Mouse (Mus musculus) intestine, postnatal 0 days (tissue): ENCODE measurements around the gene Uvrag. TPM values are rescaled to one million over a fixed set of nuclear protein-coding genes. Genes with fewer than 3 reads are reported as not detected.

Source experiments
- ATAC-seq: fragments of 200-750 bp; cut with Nextera tagmentation; 2 replicates; pipeline ENCODE4 v1.8.0; 2017; ENCODE audit warnings: mild to moderate bottlenecking, moderate TSS enrichment, moderate library complexity
- H3K27ac ChIP-seq: fragments of 300-500 bp; sonication (generic); 2 replicates; pipeline ENCODE4 v1.5.1; 2014; ENCODE audit warnings: mild to moderate bottlenecking, low read depth, low read length, moderate library complexity
- H3K27me3 ChIP-seq: fragments of 300-500 bp; sonication (generic); replicated peaks from 2 replicates; pipeline ENCODE4 v1.6.1; 2014; ENCODE audit warnings: low read length, mixed read lengths; ENCODE audit not compliant: control insufficient read depth, insufficient read depth
- H3K36me3 ChIP-seq: fragments of 300-500 bp; sonication (generic); 2 replicates; pipeline ENCODE4 v1.6.1; 2014; ENCODE audit warnings: mild to moderate bottlenecking, moderate library complexity; ENCODE audit not compliant: control insufficient read depth, insufficient read depth
- H3K4me1 ChIP-seq: fragments of 300-500 bp; sonication (generic); replicated peaks from 2 replicates; pipeline ENCODE4 v1.6.1; 2014; ENCODE audit warnings: antibody characterized with exemption, low read length, mixed read lengths; ENCODE audit not compliant: control insufficient read depth, insufficient read depth
- H3K4me2 ChIP-seq: fragments of 300-500 bp; sonication (generic); replicated peaks from 2 replicates; pipeline ENCODE4 v1.6.1; 2014; ENCODE audit warnings: low read depth, mild to moderate bottlenecking, moderate library complexity
- H3K4me3 ChIP-seq: fragments of 300-500 bp; sonication (generic); 2 replicates; pipeline ENCODE4 v1.5.1; 2014; ENCODE audit warnings: low read depth, low read length
- H3K9ac ChIP-seq: fragments of 300-500 bp; sonication (generic); 2 replicates; pipeline ENCODE4 v1.6.1; 2014; ENCODE audit warnings: mild to moderate bottlenecking, low read depth, low read length
- H3K9me3 ChIP-seq: fragments of 300-500 bp; sonication (generic); 2 replicates; pipeline ENCODE4 v1.6.1; 2016; ENCODE audit warnings: mixed run types; ENCODE audit not compliant: control insufficient read depth
- CTCF ChIP-seq: sonication (generic); IDR thresholded peaks from 2 replicates; pipeline ENCODE4 v1.5.1; 2016; ENCODE audit warnings: low read depth, mild to moderate bottlenecking, control low read depth, antibody characterized with exemption, moderate library complexity
- WGBS: fragments of 180-500 bp; shearing (Covaris S2); extraction: QIAGEN DNeasy Blood & Tissue Kit; methylation state at CpG from one replicate; pipeline ENCODE4 v1.1.7; 2014; 5-methylcytosine and 5-hydroxymethylcytosine counted together
- polyA plus RNA-seq: library from polyadenylated mRNA; unstranded; fragments of >200 nt; fragmentation: Nextera tagmentation; extraction: Ambion mirVana; gene quantifications from 2 replicates; pipeline ENCODE4 v1.2.1, GENCODE M21; 2015

Uvrag gene
- polyA plus RNA-seq, 1 experiment from 2014 or later, result 12.0 TPM

DNA sequence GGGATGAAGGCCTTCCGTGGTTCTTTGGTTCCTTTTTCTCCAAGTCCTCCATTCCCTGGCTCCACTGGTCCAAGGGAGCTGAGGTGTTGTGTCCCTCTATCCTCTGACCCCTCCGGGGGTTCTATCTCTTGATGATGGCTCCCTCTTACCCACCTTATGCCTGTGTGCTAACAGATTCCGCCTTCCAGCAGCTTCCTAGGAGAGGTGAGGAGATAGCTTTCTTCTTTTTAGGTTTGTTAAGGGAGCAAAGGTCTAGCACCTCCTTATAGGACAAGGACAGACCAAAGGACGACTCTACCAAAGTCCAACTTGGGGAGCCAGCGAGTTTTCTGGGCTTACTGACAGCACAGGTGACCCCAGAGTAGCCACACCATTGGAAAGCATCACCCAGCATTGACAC is 181.7 kb downstream of the Uvrag start:
- no peaks in the 10 kb centered on the region for H3K9me3 ChIP-seq
- ATAC-seq, result no peak
- no peak overlapping the region for H3K27ac ChIP-seq
- no peak overlapping the region for H3K9ac ChIP-seq
- no peak overlapping the region for H3K4me3 ChIP-seq
- 87% methylated on average over 5 of the region's 5 CpGs for whole genome bisulfite sequencing
- H3K27me3 ChIP-seq, result no peaks in the 10 kb centered on the region
- no peak overlapping the region for H3K4me2 ChIP-seq
- H3K36me3 ChIP-seq, result no peaks in the 10 kb centered on the region
- H3K4me1 ChIP-seq, result no peaks in the 10 kb centered on the region
- TF ChIP-seq CTCF, result no peak

DNA sequence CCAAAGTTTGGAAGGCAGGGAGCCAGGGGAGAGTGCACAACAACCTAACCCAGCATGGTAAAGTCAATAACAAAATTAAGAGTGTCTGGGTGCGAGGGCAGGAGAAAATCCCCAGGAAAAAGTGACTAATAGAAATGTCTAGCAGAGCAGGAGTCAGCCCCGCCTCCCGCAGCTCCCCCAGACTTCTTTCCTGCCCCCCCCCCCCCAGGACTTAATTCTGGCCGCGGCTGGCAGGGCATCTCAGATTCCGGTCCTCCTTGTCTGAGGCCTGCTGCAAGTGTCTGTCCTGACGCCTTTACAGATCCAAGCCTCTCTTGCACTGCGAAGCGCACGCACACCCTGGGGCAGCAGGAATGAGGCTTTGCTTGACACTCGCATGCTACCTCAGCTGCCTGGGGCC is 182.8 kb downstream of the Uvrag start:
- no peaks in the 10 kb centered on the region for H3K4me1 ChIP-seq
- TF ChIP-seq CTCF, result no peak
- no peak overlapping the region for H3K9ac ChIP-seq
- no peaks in the 10 kb centered on the region for H3K36me3 ChIP-seq
- H3K4me3 ChIP-seq, result no peak overlapping the region
- H3K27me3 ChIP-seq, result no peaks in the 10 kb centered on the region
- no peak overlapping the region for H3K27ac ChIP-seq
- WGBS, result 49% methylated on average over 11 of the region's 11 CpGs
- H3K9me3 ChIP-seq, result no peaks in the 10 kb centered on the region
- ATAC-seq, result no peak
- no peak overlapping the region for H3K4me2 ChIP-seq

DNA sequence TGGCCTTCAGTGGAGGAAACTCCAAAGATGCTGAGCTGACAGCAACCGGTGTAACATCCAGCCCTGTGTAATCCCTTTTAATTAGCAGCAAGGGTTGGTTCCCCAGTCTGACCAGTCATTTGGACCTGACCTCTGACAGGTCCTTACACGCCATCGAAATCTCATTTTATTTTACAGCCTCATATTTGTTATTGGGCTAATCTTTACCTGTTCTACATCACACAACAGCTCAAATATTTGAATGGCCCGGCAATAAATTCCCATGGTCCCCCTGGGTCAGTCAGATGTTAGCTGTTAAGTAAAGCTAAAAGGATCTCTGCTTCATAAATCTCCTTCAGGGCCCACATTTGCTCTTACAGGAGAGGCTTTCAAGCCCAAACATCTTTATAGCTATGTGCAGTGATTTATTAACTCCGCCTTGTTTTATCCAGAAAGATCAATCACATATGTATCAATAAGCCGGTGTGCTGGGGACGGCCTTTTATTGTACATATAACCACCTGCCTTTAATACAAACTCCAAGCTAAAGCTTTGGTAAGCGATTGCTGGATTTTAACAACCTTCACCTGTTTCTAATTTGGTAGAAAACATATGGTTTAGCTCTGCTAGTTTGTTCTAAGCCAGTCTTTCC is 183.7 kb downstream of the Uvrag start:
- 49% methylated on average over 8 of the region's 8 CpGs for WGBS
- Histone ChIP-seq H3K9ac (no peak overlapping the region), H3K4me1 (no peaks in the 10 kb centered on the region), H3K27ac (no peak overlapping the region), H3K4me3 (no peak overlapping the region), H3K36me3 (no peaks in the 10 kb centered on the region), H3K27me3 (no peaks in the 10 kb centered on the region), H3K9me3 (no peaks in the 10 kb centered on the region), H3K4me2 (no peak overlapping the region)
- ATAC-seq, result no peak
- TF ChIP-seq CTCF, result no peak

DNA sequence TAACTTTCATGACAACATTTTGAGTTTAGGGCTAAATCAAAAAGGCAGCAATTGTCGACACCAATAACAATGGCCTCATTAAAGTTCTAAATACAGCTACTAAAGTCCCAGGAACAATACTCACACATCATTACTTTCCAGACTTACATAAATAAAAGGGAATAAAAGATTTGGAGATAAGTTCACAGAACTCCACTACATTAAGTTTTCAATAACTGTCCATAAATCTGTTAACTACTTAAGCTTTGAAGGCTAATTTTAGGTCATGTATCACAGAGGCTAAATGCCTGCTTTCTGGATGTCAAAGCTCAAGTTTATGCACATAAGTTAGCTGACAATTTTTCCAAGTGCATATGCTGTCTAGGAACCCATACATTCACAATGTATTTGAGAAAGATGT is 184.3 kb downstream of the Uvrag start:
- H3K9ac ChIP-seq, result no peak overlapping the region
- no peak for TF ChIP-seq CTCF
- no peak overlapping the region for H3K4me2 ChIP-seq
- no peak overlapping the region for H3K27ac ChIP-seq
- no peaks in the 10 kb centered on the region for H3K27me3 ChIP-seq
- H3K36me3 ChIP-seq, result no peaks in the 10 kb centered on the region
- no peak overlapping the region for H3K4me3 ChIP-seq
- H3K4me1 ChIP-seq, result no peaks in the 10 kb centered on the region
- ATAC-seq, result no peak
- no peaks in the 10 kb centered on the region for H3K9me3 ChIP-seq
- WGBS, result 72% methylated on average over 1 of the region's 1 CpGs

DNA sequence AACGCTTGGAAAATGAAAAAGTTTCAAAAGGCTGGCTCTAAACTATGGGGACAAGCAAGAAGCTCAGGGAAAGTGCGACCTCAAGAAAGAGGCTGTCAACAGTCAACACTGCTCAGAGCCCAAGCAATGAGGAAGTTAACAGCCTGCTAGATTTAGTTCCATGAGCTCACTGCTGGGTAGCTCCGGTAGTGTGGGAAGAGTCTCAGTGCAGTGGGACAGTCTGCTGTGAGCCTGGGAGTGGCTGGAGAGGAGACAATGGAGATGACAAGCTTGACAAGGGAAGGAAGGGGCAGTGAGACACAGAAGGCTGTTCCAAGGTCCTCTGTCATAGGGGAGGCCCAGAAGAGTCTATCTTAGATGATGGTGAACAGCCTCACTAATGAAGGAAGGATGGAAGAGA is 187.3 kb downstream of the Uvrag start:
- no peaks in the 10 kb centered on the region for H3K27me3 ChIP-seq
- no peaks in the 10 kb centered on the region for H3K36me3 ChIP-seq
- no peak for TF ChIP-seq CTCF
- WGBS, result 71% methylated on average over 3 of the region's 3 CpGs
- no peak overlapping the region for H3K4me3 ChIP-seq
- no peak for ATAC-seq
- H3K4me1 ChIP-seq, result no peaks in the 10 kb centered on the region
- H3K4me2 ChIP-seq, result no peak overlapping the region
- no peak overlapping the region for H3K9ac ChIP-seq
- H3K27ac ChIP-seq, result no peak overlapping the region
- H3K9me3 ChIP-seq, result no peaks in the 10 kb centered on the region

DNA sequence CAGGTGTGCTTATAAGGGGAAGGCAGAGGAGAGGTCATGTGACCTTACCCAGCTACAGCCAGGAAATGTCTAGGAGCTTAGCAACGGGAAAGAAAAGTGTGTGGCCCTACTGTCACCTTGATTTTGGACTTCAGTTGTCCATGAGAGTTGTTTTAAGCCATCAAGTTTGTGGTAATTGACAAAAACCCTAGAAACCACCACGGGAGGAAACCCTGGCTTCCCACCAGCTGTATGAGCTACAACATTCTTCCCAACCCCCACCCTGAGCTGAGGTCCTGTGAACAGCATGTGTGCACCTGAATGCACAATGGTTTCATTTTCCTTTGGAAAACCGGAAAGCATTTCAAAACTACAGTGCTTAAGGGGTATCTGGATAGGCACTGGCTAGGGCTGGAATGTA is 196.0 kb downstream of the Uvrag start:
- 65% methylated on average over 3 of the region's 3 CpGs for WGBS
- Histone ChIP-seq H3K4me2 (no peak overlapping the region), H3K27ac (no peak overlapping the region)

DNA sequence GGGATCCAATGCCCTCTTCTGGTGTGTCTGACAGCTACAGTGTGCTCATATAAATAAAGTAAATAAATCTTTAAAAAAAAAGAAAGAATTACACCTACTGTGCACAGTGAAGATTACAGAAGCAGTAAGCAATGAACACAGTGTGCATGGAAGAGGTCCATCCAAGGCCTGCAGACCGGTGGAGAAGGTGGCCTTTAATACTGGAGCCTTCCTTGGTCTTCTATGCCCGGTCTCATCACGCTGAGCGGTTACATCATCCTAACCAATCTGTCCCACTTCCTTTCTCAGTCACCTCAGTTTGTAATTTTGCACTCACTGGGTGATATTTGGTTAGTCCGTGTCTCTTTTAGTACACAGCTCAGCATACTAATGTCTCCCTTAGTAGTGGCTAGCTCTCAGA is 197.3 kb downstream of the Uvrag start:
- H3K27me3 ChIP-seq, result no peaks in the 10 kb centered on the region
- H3K9ac ChIP-seq, result no peak overlapping the region
- TF ChIP-seq CTCF, result no peak
- H3K9me3 ChIP-seq, result no peaks in the 10 kb centered on the region
- H3K36me3 ChIP-seq, result no peaks in the 10 kb centered on the region
- no peak overlapping the region for H3K4me3 ChIP-seq
- ATAC-seq, result no peak
- no peak overlapping the region for H3K27ac ChIP-seq
- H3K4me1 ChIP-seq, result no peaks in the 10 kb centered on the region
- no peak overlapping the region for H3K4me2 ChIP-seq
- WGBS, result 95% methylated on average over 5 of the region's 5 CpGs

More for the DNA sequence above, 196.0 kb downstream of the Uvrag start:
- Histone ChIP-seq H3K4me3 (no peak overlapping the region), H3K9me3 (no peaks in the 10 kb centered on the region), H3K4me1 (no peaks in the 10 kb centered on the region), H3K9ac (no peak overlapping the region), H3K27me3 (no peaks in the 10 kb centered on the region), H3K36me3 (no peaks in the 10 kb centered on the region)
- TF ChIP-seq CTCF, result no peak
- no peak for ATAC-seq
